Mouse (Mus musculus) adrenal gland, postnatal 25 days (tissue): Measurements from ENCODE around the gene Cpa1. TPM values are rescaled to one million over a fixed set of nuclear protein-coding genes. Genes with fewer than 3 reads are reported as not detected.

ENCODE experiments used
- DNase-seq: peaks from one replicate; pipeline ENCODE4 v3.0.0; 2021; ENCODE audit warnings: mixed read lengths
- long read RNA-seq: library from polyadenylated mRNA; stranded (forward); transcript quantifications from one replicate; pipeline ENCODE4 v2.0.0, GENCODE M21; 2021
- total RNA-seq: library from RNA; stranded (reverse); gene quantifications from 2 replicates; pipeline ENCODE4 v1.2.3, GENCODE M21; 2021

Gene Cpa1
- not detected in 2 replicates for total RNA-seq
- long read RNA-seq: 0 reads

DNA sequence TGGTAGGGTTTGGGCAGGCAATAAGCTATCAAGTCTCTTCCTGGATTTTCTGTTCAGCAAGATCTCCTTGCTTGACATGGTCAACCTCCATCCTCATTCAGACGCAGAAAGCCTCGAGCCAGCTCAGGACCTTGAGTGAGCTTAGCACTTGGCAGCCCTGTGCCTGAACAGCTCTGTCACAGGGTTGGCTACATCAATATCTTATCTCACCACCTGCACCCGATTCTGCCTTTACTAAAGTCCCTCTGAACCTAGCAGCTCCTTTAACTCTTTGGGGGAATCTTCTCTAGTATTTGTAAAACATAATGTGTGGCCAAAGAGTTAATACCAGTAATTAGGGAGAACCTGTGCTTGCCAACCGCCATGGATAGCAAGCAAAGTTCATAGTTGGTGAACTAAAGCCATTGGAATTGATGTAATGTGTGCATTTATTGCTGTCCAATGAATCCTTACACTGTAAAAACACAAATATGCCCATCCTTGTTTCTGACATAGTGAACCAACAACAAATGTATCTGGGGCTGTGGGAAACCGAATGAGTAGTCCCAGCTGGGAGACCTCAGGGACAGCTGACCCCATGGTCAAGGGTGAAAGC, at the start of gene Cpa1:
Gene Cpa1, plus strand, starts transcription at position 545 of the 595 bp plus-strand sequence.
- DNase-seq: no peak

DNA sequence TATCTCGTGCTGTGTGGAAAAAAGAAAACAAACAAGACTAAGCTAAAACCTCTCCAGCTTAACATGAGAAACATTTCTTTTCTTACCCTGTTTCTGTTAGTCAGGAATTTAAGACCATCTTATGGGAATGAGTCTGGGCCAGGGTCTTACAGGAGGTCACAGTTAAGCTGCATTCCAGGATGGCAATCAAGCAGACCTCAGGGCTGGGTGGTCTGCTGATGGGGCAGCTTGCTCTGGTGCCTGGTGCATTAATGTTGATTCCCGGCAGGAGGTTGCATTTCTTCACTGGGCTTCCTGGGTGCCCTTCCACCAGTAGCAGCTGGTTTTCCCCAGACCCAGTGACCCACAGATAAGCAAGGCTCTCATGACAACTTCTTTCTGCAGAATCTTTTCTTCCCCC, 49.2 kb upstream of the Cpa1 start:
- no peak for DNase-seq

DNA sequence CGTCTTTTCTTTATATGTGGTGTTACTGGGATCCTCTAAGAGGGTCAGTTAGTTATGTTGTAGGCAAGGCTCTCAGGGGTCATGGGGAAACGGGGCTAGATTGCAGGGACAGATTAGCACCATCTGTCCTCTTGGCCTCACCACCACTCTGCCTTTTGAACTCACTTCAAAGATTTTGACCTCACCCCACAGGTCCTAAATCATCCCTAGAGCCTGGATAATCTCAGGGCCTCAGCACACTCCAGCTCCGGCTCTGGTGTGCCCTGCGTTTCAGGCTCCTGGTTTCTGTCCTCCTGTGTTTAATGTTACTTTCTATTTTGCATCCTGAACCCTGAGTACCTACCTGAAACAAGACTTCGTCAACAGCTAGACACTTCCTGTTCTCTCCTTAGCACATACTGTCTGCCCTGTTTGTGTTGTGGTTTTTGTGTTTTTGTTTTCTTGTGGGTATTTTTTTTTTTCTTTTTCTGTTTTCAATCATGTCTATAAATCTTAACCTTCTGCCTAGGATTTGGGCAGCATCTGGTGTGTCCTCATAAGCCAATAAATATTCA, 47.1 kb upstream of the Cpa1 start:
- DNase-seq: no peak

DNA sequence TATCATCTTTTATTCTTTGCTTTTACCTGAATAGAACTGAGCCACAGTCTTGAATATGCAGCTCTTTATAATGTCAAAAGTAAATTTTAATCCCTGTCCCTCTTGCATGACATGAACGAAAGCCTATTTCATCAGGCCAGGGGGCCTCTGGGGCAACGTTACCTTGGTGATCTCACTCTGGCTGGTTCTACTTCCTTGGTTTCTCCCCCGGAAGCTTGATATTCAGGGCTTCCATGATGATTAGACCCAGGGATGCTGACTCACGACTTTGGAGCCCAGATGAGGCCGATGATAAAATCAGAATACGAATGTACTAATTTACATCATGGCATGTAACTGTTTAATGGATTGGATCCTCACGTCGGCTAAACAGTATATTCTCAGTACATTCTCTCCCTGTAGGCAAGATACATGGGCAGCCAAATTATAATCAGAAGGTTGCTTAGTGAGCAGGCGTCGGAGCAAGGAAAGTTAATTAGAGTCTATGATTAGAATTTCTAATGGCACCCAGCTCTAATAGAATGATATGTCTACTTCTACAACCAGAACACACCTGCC, 46.5 kb upstream of the Cpa1 start:
- DNase-seq: no peak

DNA sequence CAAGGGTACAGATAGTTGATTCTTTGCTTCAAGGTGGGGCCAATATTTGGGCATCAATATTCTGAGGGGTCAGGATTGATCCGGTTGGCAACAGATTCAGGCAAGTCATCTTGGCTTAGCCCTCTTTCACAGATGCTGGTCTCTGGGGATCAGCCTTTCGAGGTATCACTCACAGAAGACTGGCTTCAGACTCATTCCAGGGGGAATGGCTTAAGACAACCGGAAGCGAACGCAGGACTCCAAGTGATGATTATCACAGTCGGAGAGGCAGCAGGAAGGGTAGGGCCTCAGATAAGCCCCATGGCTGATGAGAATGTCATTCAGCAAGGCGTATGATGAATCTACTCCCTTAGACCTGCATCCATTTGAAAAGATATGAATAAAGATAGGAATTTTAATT, 44.7 kb upstream of the Cpa1 start:
- DNase-seq: no peak

DNA sequence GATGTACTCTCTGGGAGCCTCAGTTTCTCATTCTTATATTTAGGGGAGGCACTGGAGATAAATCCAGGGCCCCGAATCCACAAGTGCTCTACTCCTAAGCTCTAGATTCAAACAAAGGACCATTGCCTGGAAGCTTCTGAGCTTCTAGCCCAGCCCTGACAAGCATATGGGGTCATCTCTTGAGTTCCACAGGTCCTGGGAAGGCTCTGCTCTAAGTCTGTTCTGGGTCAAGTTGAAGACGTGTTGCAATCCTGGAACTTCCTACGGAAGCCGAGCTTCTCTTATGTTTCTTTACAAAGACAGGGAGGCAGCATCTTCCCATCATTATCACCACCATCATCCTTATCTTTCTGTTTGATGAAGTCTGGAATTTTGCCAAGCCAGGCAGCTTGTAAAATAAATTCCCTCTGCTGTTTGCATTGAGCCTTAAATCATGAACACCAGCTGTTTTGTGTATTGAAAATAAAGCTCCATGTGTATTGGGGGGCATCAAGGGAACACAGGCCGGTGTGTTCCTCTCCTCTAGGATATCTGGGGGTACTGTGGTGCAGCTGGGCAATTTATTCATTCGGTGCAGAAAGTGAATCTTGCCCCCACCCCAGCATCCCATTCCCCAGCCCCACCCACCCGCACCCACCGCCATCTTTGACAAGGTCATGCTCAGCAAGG, 42.7 kb upstream of the Cpa1 start:
- no peak for DNase-seq

DNA sequence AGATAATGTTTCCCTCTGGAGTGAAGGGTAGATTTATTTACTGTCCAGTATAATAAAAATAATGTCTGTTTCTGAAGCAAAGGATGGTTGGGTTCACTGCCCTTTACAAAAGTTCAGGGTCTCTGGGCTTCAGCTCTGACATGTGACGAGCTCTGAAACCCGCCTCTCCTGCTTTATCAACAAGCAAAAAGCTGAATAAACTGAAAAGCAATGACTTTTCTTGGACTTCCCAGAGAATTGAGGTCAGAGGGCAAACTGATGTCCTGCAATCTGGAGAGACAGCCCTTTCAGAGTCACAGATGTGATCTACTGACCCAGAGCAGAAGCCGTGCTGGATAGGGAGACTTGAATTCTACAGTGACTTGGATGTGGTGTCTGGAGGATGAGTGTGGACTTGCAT, 39.0 kb upstream of the Cpa1 start:
- no peak for DNase-seq

DNA sequence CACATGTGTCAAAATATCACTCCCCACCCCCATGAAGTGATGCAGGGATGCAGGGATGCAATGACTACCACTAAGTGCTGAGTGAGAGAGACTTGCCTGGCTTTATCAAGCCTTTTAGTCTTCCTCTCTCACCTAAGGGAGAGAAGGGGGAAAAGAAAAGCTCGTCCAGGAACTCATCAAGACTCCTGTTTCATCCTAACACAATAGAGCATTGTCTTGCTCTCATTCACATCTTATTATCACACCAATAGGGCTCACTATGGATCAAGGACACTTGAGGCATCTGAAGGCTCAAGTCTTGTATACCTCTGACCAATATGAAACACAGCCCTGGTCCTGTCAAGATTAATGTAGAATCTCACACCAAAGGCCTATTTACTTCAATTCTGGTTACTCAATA, 38.0 kb upstream of the Cpa1 start:
- DNase-seq: no peak

DNA sequence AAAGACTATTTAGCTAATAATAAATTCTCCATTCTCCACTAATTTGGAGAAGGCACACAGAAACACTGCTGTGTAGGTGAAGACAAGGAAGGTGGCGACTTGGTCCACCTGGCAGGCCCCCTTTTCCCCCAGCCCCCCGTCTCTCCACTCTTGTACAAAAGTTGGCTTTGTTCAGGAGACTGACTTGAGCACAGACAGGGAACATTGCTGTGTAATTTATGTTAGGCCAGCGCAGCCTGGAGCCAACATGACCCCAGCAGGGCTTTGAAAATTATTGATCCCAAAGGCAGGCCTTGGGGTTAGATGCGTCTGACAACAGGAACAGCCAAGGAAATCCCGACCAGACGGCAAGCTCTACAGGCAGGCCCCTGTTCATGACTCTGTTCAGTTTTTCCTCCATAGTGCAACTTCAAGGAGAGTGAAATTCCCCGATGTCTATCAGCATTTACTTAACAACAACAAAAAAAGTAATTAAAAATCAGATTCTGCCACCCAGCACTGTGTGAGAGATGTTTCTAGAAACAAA, 34.6 kb upstream of the Cpa1 start:
- no peak for DNase-seq

DNA sequence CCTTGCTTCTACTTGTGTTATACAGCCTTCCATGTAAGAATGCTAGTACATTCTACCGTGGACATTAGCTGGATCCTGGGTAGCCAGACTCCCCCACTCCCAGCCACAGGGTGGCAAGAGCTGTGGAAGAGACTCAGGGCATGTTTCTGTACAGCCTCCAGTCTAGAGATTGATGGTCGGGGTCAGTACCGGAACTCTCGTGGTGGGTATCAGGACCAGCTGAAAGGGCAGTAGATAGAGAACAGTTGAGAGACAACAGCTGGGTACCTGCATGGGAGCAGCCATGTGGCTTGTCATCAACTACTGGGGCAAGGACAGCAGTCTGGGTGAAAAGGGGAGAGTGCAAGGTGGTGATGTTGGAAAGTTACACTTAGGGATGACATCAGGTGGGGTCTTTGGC, 33.9 kb upstream of the Cpa1 start:
- no peak for DNase-seq

DNA sequence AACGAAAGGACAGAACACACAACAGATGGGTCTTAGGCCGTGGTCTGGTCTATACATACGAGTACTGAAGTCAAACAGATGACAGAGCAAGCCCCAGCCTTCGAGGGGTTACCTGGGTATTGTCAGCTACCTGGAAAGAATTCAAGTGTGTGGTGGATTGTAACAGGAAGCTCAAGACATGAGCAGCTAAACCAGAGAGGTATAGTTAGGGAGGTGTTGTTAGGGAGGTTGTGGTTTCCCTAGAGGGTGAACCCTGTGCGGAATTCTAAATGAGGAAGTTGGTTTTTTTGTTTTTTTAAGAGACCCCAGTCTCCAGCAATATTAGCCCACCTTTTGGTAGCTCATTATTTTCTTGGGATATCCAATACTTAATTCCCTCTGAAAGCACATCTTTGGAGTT, 33.3 kb upstream of the Cpa1 start:
- no peak for DNase-seq

DNA sequence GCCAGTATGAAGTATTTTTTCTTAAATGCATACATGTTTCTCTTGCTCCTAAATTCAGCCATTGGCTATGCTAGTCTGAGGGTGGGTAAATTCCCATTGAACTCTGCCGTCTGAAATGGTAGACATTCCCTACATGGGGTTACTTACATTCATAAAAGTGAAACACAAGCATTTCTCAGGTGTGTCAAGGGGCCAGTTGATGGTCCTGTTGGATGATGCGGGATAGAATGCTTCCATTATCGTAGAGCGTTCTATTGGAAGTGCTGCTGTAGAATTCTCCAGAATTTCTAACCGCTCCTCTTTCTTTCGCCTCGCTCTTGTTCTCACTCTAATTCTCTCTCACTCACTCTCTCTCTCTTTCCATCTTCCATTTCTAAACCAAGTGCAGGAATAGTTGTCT, 28.3 kb upstream of the Cpa1 start, which contains the start of gene Cpa5:
Gene Cpa5, plus strand, starts transcription at position 301 of the 400 bp plus-strand sequence.
- DNase-seq: no peak

DNA sequence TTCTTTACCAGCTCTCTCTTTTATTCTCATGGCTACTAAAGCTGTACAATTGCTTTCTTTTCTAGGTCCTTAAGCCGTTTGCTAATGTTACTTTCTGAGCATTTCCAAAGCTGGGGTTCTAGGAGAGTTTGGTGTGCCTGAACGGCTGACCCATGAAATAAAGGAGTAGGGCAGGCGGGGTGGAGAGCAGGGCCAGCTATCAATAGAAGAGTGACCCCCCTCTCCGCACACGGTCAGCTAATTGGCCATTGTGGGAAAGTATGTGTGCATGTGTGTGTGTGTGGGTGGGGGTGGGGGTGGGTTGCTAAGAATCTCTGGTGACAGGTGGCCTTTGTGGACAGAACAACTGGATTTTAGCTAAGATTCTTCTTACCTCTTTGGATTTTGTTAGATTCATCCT, 27.8 kb upstream of the Cpa1 start:
- DNase-seq: no peak

DNA sequence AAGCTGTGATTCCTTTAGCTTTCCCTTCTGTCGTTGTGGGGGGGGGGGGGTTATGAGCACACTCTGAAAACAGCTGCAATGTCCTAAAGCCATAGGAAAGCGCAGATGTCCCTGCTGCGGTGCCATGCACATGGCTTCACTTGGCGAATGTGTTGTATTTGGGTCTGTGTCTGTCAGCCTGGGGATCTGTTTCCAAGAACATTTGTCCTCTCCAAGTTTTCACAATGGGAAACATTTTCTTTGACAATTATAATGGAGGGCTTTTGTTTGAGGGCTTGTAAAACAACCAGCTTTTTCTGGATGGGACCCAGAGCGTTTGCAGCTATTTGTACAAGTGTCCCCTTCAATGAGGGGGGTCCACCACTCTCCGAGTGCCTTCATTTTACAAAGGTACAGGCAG, 24.8 kb upstream of the Cpa1 start:
- DNase-seq: no peak

DNA sequence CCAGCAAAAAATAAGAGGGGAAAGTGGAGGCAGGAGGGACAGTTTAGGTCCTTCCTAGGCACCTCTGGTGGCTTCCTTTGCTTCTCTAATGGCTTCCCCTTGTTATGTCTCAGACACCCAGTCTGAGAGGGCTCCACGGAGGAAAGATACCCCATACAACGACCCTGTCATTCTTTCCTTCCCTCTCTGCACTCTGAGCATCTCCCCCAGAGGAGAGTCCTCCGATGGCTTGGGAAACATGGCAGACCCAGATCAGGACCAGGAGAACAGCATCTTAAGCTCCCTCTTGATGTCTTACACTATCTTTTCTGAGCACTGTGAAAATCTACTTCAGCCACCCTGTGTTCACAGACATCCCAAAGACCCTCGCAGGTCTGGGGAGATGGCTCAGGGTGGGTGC, 23.3 kb upstream of the Cpa1 start:
- no peak for DNase-seq

DNA sequence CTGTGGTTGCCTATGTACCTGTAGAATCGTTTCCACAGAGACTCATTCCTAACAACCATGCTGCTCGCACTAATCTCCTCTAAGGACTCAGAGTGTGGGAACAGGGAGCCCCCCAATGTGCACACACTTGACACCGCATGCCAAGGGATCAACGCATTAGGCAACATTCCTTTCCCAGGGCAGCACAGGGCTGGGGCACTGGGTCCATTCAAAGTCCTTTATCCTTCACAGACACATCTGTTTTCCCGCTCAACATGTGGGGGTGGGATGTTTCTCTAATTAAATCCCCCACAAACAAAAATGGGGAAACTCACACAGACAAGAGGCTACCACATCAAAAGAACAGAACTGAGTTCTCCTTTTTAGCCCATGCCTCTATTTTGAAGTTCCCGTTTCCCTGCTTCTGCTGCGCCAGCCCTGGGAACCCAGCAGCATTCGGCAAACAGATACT, 22.5 kb upstream of the Cpa1 start:
- no peak for DNase-seq

DNA sequence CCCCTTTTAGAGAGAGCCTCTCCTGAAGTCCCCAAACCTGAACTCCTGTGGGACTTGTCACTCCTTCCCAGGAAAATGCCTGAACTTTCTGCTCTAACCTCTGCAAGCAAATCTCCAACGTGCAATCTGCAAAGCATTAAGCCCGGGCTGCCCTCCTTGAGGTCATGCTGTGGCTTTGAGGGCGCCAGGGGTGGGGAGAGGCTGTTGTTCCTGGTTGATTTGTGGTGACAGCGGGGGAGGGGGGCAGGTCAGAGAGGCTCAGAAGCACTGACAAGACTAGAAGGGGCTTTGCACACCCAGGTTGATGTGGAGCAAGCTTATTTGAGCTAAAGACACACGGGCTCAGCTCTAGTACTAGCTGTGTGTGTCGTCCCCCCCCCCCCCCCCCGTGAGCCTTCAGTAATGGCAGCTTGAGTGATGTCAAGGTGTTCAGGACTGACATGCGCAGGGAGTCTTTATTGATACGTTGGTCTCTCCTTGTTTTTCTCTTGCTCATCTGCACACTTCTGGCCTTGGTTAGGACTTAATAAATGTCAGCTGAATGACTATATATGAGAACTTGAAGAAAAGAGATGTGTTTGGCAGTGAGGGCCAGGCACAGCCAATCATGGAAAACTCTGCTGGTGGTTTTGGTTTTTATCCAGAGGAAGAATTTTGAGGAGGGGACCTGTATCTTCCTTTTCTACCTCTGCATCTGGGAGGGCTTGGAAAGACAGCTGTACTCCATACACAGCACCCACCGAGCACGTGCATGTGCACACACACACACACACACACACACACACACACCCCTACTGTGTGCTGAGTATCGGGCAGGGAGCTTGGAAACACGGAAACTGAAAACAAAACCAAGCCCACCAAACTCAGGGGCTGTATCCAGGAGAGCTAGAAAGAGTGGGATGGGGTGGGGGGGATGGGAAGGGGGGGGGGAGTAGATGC, 21.7 kb upstream of the Cpa1 start:
- DNase-seq: peak; percentile 42

DNA sequence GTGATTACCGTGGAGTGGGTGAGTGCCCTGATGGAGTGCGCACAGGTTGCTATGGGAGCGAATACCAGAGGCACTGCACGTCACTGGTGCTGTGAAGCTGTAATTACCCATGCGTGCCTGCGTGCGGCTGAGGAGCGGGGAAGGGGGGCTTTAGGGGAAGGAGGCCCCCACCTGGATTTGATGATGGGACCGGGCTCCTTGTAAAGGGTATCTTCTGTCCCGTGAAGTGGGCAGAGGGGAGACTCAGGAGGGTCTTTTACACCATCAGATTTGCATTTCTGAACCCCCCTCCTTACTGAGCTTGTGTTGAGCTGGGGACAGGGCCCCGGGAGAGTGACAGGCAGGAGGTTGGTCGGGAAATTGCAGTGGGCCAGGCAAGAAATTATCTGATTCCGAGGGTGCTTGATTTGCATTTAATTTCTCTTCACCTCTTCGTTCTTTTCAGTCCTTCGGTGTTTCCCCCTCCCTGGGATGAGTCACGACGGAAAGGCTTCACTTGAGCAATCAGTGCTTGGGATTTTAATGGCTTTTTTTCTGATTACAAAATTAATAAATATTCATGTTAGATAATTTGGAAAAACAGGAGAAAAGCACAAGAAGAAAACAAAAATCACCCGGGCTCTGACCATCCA, 20.9 kb upstream of the Cpa1 start:
- DNase-seq: no peak

DNA sequence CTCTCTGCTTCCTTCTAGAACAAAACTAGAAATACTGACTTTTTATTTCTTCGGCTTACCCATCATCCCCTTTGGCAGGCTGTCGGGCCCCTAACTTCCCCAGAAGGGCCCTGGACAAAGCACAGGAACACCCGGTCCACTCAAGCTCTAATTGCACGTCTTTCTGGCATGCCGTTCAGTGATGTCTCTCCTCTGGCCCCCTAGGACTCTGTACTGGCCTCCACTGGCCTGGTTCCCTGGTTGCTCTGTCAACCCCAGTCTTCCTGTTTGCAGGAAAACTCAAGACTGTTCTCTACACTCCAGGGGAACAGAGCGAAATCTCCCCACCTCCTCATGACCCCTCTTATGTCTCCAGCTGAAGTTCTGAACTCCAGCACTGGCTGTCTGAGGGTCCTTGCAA, 20.3 kb upstream of the Cpa1 start:
- DNase-seq: no peak

DNA sequence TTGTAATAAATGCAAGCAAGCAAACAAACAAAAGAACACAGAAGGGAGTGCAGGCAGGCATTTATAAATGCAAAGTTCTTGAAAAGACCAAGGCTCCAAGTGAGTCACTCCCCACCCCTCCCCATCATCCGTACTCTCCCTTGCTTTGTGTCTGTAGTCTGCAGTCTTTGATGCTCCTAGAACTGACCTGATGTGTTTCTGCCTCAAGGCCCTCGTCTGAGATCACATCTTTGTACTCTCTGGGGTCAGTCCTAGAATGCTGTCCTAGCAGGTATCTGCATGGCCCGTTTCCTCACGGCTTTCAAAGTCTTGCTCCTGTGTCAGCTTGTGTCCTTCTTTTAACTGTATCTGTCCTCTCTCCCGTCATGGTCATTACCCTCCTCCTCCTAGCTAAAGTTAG, 19.4 kb upstream of the Cpa1 start:
- DNase-seq: no peak

DNA sequence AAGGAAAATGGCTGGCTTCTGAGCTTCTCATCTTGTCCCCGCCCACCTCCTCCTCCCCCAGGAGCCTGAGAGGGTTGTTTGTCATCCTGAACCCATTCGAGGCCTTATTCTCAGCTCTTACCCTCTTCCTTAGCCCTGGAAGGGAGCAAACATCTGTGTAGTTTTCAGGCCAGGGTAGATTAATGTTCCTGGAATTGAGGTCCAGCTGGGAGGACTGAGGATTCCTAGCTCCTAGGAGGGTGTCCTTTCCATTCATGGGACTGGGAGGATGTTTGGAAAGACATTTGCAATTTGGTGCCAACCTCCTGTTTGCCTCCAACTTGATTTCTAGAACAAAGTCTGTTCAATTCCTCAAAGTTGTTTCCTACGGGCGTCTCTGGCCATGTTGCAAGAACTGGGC, 18.4 kb upstream of the Cpa1 start:
- no peak for DNase-seq

DNA sequence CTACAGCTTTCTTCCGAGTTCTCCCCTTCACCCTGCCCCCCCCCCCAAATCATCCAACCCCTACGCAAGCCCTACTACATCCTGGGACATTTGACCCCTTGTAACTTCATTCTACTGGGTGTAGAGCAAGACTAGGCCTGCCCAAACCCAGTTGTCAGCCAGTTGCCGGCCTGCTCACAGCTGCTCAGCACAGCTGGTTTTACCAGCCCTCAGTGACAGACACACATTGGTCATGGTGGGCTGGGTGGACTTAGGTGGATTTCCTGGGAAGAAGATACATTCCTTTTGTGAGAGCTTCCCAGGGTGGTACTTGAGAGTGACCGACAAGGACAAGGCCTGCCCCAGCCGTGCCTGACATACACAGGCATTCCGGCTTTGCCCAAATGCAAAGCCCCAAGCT, 18.0 kb upstream of the Cpa1 start:
- DNase-seq: no peak
